Mouse (Mus musculus) layer of hippocampus, postnatal 14 days (tissue): ENCODE measurements around the gene Plek. TPM values are rescaled to one million over a fixed set of nuclear protein-coding genes. Genes with fewer than 3 reads are reported as not detected.
A peak's percentile ranks its signal among the peaks of the same experiment; 100 is the strongest.

Experiments
- DNase-seq, 2 experiments: peaks; one replicate each; pipeline ENCODE4 v3.0.0; 2021 to 2022; ENCODE audit warnings: low spot score in 2 of 2, mixed read lengths in 1 of 2
- total RNA-seq, 2 experiments: library from RNA; stranded (reverse); gene quantifications; 2 replicates each; pipeline ENCODE4 v1.2.3; 2021

Gene Plek
- total RNA-seq, 2 experiments from 2014 or later: 3.8 to 4.9 TPM

DNA sequence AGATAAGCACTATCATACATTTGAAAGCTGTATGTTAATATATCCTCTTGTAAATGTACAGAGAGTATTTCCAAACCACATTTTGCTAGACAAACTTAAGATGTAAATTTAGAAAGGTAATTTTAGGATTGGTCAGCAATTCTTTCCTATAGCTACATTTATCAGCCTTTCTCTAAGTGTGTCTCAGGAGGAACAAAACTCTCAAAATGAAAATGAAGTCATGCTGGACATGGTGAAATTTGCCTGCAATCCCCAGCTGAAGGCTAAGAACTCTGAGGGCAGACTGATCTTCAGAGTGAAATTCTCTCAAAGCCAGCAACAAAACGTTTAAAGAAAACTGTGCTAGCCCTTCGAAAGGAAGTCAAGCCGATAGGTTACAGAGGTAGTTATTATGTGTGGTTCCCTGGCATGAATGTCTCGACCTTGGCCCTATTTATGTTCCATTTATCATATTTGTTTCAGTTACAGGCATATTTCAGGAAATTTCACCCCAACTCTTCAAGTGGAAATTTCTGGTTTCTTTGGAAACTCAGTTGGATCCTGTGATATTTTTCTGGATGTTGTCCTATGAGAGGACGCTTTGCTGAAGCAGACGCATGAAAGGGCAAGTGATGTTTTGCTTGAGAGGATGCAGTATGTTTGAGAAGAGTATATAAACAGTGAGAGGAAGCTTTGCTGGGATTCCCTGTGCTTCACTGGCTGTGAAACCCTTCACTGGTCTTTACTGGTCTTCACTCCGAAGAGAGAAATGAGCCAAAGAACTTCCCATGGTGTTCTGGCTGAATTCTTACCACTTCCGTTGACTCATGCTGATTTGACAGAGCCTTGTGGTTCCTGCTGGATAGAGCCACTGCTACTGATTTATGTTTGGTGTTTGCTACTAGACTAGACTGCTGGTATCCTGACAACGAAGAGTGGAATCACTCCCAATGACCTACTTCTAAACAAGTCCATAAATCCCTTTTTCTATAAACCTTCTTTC lies 51.5 kb downstream of the Plek start:
- DNase-seq: no peak

DNA sequence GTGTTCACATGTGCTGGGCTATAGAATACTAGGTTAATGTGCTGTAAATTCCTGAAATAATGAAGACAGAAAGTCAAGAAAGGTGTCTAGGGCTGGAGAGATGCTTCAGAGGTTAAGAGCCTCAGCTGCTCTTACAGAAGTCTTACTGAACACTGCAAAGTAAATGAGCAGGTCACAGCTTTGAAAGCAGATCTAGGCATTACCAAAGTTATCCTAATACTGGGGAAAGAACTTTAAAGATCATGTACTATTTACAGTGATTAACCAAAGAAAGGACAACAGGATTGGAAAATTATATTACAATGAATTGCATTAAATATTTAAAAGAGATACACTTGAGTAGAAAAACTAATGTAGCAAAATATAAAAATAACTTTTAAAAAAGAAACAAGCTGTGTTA lies 52.2 kb downstream of the Plek start:
- DNase-seq: no peak

DNA sequence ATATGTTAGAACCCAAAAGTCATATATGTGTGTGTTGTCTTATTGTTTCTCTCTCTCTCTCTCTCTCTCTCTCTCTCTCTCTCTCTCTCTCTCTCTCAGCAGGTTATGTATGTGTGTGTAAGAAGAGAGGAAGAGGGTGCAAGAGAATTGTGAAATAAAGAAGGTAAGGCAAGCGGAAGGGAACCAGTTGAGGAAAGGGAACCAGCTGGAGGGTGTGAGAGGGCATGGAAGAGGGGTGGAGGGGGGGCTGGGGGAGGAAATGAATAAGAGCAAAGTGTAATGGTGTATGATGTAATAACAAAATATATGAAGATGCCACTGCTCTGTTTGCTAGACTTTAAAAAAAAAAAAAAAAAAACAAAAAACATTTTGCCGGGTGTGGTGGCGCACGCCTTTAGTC lies 52.8 kb downstream of the Plek start:
- DNase-seq: no peak

DNA sequence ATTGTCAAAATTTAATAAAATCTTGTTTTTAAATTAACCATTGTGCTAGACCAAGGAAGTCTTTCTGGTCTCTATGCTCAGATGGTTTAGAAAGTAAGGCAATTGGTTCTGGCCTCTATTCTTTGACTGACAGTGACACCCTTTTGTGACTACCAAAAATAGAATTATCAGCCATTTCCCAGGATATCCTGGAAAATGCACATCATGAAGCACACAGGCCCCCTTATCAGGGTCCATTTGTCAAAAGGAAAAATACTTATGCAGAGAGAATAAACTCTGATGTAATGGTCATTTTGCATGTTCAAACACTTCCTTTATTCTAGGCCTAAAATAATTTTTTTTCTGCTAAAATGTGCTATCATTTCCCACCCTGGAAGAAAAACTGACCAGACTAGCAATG lies 54.7 kb downstream of the Plek start:
- no peak for DNase-seq

DNA sequence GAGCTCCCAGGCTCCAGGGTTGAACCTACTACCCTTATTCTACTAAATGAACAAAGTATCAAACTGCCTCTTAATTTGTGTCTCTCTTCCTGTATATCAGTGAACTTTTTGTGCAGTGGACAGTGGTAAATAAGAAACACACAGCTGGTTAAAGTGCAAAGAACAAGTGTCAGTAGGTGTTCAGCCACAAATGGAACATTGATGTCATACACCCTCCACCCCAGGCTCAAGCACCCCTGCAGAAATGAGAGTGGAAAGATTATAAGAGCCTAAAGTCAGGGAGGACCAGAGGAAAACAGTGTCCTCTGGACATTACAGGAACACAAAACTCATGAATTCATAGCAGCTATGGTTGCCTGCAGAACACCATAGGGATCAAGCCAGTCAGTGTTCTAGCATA lies 55.4 kb downstream of the Plek start:
- DNase-seq: no peak

DNA sequence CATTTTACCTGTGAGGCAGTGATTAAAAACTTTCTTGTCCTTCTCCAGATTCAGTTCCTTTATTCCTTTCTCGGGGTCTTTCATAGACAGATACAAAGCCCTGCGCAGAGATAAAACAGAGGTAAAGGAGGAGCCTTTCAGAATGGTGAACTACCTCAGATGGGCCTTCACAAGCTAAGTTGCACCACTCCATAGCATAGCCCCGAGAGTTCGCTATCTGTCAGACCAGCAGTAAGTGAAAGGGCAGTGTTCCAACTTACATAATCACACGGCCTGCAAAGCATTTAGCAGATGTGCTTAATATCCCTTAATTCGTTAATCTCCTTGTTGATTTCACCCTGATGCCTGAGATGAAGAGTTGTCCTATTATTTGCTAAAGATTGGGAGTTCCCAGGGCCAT lies 59.3 kb downstream of the Plek start:
- no peak for DNase-seq

DNA sequence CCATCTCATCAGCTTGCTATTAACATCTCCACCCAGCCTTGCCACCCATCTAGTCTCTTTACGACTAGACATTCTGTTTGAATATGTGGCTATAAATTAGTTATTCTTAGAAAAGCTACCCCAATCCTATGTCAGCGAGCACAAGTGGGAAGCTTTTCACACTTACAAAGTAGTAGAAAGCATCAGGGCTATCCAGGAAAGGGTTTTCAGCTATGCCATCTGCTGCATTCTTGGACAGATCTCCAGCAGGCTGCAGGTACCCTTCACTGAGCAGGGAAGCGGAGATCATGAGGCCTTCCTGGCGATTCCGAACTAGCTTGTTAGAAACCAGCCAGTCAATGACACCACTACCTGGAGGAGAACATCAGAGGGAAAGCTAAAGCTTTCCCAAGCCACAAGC lies 62.3 kb downstream of the Plek start:
- no peak for DNase-seq

DNA sequence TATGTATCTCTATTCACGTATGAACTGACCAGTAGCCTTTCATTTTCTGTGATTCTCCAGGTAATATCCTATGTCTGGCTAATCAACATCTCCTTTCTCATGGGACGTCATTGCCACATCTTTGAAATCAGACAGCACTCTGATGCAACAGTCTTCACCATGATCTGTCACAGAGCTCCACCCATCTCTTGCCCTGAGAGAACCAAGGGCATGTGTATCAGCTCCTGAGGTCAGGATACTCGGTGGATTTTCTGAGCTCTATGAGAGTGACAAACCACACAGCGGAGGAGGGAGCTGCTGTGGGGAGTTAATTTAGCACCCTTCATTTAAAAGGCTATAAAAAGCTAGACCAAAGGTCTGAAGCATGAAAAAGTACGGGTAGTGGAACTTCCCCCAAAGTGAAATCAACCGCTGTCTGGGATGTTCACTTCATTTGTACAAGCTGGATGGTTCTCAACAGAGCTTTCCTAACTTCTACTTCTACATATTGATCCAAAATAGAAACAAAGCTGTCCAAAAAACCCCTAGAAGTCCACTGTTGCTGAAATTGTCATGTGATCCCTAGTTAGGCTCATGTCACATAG lies 64.3 kb downstream of the Plek start:
- DNase-seq: no peak

DNA sequence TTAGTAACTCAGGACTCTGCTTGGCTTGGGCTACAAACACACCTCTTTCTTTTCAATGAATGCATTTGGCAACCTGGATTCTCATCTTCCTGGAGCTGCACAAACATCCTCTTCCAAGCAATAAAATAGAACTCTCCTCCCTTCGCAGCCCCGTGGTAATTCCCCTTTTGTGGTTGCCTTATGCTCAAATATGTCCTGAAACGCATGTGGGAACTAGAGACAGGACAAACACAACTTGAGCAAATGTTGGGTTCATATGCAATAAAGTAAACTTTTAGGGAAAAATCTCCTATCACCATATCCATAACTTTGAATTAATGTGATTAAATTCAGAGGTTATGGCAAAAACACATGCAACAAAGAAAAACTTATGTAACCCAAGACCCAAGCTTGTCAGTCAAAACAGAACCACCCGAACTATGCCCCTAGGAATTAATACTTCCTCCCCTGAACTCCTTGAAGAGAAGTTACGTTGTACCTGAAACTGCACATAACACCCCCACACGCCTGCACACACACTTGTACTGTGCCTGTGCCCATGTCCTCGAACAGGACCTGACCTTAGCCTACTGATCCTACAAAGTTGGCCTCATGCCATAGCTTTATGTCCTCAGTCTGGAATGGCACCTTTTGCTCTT lies 65.5 kb downstream of the Plek start:
- DNase-seq: no peak

DNA sequence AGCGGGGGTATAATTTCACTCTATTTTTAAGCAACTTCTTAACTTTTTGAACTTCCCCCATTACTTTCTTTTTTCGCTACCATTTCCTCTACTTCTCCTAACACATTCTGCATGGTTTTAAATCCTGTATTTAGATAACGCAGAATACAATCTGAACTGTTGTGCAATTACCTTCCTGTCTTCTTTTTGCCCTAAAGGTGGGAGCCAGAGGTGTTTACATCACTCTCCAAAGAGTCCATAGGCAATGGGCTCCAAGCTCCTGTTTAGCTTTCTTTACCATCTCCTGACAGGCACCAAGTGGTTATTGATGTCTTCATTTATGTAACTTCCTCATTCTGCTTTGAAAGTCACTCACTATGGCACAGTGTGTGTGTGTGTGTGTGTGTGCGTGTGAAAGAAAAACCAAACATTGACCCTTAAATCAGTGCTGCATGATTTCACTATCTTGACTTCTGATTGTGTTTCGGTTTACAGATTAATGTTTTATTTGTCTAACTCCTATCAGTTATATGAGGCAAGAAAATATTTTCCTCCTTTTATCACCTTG lies 73.9 kb downstream of the Plek start:
- no peak for DNase-seq

DNA sequence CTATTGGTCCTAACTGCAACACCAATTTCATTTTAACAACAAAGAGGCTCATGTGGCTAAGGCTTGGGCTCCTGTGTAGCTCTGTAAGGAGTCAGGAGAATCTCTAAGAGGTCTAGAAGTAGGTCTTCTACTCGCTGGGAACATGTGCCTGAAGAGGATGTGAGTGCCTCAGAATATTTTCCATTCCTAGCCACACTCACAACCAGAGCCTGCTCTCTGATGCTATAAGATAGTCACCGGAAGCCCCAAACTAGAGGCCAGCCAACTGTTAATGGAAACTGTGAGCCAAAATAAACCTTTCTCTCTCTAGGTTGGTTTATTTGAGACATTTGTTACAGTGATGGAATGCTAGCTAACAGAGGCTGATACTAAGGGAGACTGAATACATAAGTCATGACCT lies 74.6 kb downstream of the Plek start:
- no peak for DNase-seq

DNA sequence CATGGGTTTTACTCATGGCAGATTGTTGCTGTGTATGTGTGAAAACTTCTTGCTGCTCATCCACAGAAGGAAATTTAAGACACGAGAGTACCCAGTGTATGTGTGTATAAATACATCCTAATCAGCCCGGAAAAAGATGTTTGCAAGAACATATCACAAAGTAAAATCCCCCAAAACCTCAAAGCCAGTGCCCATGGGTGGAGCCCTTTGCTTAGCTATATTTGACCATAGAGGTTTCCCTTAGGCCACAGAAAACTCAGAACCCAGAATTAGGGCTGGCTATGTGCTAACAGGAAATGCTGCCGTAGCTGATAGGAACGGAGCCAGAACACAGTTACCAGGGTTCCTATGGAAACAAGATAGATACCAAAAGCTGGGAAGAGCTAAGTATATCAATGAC lies 75.2 kb downstream of the Plek start:
- DNase-seq: no peak

DNA sequence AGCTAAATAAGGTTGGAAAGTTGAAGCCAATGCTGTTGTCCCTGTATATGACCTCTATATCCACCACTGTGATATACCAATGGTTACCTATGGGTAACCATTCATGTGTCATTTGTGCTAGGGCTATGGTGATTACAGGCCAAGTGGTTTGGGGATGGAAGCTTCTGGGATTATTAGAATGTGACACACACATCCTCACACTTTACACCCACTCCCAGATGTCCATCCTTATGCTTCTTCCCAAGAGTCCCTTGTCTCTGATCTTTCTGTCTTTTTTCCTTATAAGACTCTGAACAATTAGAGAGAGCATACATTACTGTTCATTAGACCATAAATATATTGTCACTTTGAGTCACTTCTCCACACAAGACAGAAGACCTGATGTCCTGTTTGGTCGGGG lies 79.1 kb downstream of the Plek start:
- DNase-seq: peak in 1 of 2 experiments; percentile 6

DNA sequence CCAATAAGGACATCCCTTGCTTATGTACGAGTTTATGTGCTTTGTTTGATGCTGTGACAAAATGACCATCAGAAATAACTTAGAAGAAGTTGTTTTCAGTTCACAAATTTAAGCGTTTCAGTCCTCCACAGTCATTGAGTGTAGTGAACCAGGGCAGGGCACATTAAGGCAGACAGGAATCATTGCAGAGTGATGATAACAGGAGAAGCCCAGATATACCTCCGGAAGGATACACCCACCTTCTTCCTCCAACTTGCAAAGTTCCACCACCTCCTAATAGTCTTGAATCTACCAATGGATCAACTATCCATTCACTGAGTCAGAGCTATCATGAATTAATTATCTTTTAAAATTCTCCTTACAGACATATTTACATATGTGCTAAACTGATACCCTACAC lies 80.2 kb downstream of the Plek start:
- DNase-seq: no peak

DNA sequence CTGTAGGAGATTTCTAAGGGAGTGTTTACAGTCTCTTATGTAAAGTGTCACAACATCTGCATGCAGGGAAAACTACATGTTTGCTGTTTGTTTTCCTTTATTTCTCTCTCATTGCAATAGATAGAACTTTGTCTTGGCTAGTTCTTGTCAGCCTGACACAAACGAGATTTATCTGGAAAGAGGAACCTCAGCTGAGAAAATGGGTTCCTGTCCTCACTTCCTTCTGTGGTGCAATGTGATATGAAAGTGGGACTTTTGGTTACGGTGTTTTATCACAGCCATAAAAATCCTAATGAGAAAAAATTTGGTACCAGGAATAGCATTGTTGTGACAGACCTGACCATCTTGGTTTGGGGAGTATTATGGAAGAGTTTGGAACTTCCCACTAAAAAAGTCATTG lies 82.5 kb downstream of the Plek start:
- DNase-seq: no peak

DNA sequence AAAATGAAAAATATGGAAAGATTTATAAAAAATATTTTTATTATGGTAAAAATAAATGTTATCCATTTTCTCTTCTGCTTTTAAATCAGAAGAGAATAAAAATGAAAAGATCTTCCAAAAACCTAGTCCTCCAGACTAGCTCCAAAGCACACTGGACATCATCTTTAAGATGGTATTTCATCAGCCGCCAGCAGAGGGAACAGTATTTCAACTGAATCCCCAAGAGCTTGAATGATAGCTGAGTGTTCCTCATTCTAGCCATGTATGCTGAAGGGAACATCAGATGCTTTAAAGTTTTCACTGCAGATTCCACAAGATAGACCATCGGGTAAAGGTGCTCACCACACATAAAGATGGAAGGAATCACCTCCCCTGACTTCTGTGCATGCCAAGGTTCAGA lies 84.4 kb downstream of the Plek start:
- peak; percentile 16 to 65 for DNase-seq

DNA sequence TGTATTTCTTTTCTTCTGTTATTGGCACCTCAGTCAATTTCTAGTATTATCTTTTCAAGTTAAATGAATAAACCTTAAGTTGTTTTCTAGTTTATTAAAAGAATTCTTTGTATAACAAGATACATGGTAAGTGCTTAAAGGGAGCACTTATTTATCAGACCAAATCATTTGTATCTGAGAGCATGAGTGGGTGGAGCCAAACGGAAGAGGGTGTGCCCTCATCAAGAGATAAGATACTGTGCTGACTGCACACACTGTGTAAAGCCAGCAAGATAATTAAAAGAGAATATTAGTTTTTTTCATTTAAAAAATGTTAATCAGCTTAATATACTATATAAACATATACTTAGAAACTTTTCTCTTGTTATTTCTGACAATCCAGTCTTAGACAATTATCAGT lies 93.7 kb downstream of the Plek start:
- no peak for DNase-seq

DNA sequence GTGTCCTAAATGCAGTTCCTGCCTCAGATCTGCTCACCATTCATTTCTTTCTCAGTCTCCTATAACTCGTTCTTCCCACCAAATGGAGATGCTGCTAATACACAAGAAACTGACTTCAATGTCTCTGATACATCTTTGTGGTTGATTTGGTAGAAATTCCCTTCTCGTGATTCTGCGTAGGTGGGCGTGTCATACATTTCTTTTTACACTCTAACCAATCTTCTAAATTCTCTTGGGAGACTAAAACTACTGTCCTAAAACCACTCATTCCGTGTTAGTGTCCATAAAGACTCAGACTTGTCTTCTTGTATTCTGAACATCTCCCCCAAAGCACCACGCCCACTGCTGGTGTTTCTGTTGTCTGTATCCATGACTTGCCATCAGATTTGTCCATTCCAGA lies 95.2 kb downstream of the Plek start:
- no peak for DNase-seq

DNA sequence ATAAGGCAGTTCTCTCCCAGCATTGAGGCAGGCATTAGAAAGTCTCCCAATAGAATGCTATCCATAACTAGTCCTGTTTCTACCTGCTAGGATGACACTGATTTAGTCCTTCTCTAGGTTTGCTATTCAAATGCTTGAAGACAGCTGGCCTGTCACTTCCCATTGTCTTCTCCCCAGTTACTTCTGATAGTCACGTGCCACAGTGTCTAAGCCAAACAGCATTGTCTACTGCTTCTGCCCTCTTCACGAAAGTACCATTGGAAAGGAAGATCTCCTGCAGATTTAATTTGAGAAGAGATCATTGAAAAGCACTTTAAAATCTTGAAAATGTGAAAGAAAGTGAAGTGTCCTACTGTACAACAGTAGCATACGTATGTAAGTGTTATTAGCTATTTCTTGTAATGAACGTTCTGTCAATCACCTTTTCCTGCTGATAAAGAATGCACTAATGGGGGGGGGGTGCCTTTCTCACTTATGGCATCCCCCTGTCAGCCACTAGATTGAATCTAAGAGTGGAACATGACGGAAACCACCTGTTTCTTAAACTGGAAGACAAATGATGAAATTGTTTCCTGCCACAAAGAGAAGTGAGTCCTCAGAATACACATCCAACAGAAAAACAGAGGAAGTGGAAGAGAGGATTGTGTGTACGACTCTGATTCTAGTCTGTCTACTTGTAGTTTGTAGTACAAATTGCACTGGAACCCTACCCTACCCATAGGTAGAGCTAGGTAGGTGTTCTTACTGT lies 95.9 kb downstream of the Plek start:
- no peak for DNase-seq

DNA sequence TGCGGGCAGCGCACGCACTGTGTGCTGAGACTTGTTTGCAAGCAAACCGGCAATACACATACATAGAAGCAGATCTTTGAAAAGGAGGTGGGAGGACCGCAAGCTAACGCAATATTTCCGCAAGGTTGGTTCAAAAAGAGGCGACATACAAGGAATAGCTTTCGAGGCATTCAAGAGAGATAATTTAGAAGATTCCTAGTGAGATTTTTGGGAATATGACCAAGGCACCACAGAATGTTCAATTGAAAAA lies 100.5 kb downstream of the Plek start:
- DNase-seq: no peak

DNA sequence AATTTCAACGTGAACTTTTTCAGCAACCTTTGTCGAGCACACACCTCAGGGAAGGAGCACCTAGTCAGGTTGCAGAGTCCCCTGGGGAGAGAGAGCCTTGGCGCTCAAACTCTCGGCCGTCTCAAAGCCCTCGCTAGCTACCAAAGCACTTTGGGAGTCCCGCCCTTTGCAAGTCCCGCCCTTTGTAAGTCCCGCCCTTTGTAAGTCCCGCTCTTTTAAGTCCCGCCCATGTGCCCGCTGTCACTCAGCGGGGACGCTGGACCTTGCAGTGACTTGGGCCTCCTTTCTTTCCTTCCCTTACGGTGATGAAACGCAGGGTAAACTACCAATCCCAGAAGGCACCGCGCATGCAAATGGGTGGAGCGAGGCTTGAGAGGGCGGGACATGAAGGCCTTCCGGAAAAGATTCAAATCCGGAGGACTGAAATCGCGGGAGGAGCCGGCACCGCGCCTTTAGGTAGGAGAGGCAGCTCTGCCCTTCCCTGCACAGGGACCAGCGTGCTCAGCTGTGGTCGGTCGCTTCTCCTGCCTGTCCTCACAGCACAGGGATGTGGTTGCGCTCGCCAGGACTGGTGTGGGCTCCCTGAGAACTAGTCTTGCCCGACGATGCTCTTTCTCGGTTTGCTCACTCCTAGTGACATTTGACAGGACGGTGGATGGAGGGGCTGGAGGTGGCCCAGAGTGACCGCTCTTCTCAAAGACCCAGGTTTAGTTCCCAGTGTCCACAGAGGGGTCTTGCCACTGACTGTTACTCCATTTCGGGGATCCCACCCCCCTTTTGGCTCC lies 101.0 kb downstream of the Plek start, which contains the start of gene Fbxo48:
TSS of gene Fbxo48 (plus strand) at position 400 of the 785 bp plus-strand sequence.
- peak; percentile 89 to 97 for DNase-seq
